Mouse (Mus musculus): Measurements from ENCODE around the gene Rab26.

Gene Rab26

DNA sequence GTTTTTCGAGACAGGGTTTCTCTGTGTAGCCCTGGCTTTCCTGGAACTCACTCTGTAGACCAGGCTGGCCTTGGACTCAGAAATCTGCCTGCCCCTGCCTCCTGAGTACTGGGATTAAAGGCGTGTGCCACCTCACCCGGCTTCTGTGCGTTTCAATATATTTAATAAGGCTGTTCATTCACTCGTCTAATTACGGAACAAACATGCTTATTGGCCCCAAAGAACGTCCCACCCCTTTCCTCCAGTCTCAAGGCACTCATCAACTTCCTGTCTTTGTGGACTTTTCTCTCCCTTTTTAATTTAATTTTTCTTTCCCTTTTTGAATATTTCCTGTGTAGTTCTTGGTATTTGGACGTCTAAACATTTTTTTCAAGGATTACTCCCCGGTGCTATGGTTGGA lies 14.4 kb upstream of the Rab26 start:
- peak; percentile 13 to 50 for DNase-seq (ENCODE audit: low read depth in 2 of 2, low spot score in 2 of 2)

DNA sequence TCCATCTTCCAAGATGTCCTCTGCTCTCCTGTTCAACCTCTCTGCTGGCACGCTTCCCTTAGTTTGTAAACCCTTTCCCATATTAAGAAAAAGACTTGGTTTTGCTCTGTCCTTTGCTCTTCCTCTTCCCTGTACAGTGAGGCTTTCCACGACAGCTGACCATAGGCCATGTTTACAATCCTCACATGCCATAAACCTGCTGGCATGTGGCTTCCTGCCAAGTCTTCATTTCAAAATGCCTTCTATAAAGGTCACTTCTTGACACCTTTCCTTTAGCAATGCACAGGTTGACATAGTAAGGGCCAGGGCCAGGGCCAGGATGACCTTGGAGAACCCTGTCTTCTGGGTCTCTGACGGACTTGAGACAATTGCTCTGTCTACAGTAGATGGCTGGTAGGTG lies 12.2 kb upstream of the Rab26 start:
- DNase-seq (ENCODE audit: low read depth in 2 of 2, low spot score in 2 of 2): no peak

DNA sequence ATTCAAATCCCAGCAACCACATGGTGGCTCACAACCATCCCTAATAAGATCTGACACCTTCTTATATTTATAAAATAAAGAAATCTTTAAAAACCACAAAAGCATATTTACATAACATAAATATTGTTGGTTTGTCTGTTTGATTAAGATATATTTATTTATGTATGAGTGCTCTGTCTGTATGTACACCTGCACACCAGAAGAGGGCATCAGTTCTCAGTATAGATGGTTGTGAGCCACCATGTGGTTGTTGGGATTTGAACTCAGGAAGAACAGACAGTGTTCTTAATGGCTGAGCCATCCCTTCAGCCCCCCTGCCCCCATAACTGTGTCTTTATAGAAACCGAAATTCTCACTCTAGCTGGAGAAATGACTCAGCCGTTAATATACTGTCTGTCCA lies 11.2 kb upstream of the Rab26 start:
- no peak for DNase-seq (ENCODE audit: low read depth in 2 of 2, low spot score in 2 of 2)

DNA sequence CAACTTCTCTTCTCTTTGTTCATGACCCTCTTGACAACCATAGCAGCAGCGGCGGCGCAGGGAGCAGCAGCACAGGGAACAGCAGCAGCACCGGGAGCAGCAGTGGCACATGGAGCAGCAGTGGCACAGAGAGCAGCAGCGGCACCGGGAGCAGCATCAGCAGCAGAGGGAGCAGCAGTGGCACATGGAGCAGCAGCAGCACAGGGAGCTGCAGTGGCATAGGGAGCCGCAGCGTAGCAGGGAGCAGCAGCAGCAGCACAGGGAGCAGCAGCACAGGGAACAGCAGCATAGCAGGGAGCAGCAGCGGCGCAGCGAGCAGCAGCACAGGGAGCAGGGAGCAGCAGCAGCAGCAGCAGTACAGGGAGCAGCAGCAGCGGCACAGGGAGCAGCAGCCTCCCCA lies 10.6 kb upstream of the Rab26 start:
- no peak for DNase-seq (ENCODE audit: low read depth in 2 of 2, low spot score in 2 of 2)

DNA sequence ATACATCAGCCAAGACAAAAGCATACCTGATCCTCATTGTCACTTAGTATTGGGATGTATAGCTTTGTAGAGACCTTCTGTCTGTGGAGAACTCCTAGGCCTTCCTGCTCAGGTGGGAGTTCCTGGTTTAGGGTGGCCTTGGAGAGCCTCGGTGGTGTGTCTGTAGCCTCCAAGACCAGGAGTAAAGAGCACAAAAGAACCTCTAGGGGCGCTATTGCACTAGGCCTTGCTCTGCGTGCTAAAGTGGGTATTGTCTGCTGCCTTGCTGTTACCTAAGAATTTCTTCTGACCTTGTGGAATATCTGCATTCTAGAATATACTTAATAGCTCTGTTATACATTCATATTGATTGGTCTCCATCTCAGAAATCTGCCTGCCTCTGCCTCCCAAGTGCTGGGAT lies 6.4 kb upstream of the Rab26 start:
- DNase-seq (ENCODE audit: low read depth in 2 of 2, low spot score in 2 of 2): peak; percentile 52 to 63

DNA sequence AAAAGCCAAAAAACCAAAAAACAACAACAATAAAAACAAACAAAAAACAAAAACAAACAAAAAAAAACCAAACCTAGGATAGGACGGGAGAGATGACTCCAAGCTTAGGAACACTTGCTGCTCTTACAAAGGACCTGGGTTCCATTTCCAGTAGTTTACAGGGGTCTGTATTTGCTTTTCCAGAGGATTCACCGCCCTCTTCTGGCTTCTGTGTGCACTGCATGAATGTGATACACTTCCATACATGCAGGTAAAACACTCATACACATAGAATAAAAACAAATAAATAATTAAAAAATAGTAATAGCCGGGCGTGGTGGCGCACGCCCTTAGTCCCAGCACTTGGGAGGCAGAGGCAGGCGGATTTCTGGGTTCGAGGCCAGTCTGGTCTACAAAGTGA lies 4.9 kb upstream of the Rab26 start:
- peak in 1 of 2 experiments; percentile 42 for DNase-seq (ENCODE audit: low read depth in 2 of 2, low spot score in 2 of 2)

DNA sequence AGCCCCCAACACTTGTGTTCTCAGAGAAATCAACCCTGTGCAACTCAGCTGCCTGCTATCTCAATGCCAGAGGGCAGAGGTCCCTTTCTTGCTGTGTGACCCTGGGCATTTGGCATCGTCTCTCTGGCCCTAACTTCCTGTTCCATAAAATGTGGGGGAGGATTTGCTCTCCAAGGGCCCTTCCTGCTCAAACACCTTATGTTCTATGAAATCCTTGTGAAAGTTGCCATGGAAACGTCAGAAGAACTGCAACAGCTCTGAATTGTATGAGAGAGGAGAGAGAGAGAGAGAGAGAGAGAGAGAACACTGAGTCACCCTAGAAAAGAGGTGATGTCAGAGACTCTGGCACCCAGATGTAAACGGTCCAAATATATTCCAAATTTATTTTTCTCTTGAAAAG lies 3.5 kb upstream of the Rab26 start:
- no peak for DNase-seq (ENCODE audit: low read depth in 2 of 2, low spot score in 2 of 2)

DNA sequence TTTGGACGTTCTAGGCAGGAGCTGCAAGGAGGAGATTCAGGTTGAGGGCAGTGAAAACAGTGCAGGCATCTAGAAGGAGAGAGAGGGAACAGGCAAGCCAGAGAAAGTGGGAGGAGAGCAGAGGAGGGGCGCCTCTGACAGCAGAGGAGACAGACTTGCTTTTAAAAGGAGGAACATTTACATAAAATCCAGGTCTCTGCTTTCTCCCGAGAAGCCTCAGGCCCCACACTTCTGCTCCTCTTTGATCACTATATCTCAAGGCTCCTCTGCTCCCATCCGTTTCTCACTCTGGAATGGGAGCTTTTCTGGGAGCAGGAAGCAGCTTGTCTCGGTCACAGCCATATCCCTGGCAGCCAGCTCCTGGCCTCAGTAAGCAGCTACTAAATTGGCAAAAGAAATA lies 1.3 kb upstream of the Rab26 start:
- no peak for DNase-seq (ENCODE audit: low read depth in 2 of 2, low spot score in 2 of 2)

DNA sequence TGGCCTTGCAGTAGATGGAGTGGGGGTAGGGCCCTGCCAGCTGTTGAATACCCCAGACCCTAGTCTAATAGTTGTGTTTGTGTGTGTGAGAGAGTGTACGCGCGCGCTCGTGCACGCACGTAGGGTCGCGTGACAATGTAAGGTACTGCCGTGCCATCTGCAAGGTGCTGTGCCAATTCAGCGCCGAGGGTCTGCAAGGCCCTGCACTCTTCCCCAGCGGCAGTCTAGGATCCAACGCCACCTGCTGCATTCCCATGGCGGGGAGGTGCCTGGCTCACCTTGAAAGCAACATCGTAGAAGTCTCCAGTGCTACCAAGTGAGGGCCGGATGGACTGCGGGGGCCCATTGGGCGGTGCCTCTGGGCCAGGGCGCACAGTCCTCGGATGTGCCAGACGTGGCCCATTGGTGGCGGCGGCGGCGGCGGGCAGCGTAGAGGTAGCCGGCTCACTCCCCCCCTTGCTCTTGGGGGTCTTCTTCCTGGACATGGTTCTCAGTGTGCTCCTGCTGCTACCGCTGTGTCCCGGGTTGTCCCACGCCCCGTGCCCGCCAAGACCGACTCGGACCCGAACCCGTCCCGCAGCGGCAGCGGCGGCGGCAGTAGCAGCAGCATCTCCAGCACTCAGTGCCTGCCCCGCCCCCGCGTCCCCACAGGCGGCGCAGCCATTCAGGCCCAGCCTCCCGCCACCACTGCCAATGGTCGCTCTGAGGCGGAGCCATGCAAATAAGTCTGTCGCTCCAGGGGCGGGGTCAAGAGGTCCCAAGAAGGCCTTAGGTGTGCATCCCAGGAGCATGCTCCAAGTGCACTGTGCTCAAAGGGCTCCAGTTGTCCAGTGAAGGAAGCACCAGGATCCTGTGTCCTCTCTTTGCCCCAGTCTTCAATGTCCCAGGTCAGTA lies 664 bp downstream of the Rab26 start:
- peak; percentile 41 to 53 for DNase-seq (ENCODE audit: low read depth in 2 of 2, low spot score in 2 of 2)

DNA sequence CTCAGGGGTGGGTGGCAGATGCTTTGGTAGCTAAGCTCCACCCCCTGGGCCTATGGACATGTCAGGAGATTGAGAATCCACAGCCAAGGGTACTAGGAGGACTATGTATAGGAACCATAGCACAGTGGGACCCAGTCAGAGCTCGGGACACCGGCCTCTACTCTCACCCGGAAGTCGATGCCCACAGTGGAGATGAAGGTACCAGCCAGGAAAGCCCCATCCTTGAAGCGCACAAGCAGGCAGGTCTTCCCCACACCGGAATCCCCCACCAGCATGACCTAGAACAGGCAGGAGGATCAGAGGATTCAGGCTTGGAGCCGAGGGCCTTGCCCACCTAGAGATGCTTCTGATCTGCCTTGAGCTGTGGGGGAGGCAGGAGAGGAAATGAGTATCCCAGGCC lies 2.0 kb downstream of the Rab26 start:
- DNase-seq (ENCODE audit: low read depth in 2 of 2, low spot score in 2 of 2): no peak

DNA sequence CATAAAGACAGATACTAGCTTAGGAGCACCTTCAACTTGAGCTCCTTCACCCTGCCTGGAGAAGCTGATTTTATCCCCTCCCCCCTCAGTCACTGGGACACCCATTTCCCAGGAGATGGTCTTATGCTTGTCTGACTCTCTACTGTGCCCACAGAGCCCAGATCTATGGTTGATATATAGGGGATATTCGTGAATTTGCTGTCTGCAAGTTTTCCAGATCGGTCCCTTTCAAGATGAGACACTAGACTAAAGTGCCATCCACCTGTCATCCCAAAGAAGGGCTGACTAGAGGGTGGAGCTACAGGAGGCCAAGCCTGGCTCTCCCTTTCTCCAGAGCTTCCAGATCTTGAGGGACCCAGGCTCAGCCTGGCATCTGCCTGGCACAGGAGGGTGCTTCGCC lies 2.9 kb downstream of the Rab26 start:
- DNase-seq (ENCODE audit: low read depth in 2 of 2, low spot score in 2 of 2): no peak

DNA sequence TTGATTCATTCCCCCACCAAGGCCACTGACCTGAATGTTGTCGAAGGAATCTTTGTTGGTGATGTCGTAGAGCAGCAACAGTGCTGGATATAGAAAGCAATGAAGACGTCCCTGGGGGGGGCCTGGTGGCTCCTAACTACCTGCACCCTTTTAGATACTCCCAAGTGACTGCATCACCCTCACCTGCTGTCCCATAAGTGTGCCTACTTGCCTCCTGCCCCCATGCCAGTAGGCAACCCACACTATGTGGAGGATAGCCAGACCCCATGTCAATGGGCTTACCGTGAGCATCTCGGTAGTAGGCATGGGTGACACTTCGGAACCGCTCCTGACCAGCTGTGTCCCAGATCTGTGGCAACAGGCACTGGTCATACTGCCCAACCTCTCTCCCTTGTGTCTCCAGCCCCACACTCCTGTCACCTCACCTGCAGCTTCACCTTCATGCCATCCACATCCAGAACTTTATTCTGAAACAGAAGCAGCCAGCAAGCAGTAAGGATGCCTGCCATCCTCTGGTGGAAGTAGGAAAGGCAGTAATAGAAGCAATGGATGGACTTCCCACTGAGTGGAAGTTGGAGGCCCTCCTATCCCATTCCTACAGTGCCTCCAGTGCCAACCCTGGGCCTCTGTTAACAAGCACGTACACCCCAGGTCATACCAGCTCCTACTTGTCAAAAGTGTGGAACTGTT lies 3.5 kb downstream of the Rab26 start:
- DNase-seq (ENCODE audit: low read depth in 2 of 2, low spot score in 2 of 2): no peak

DNA sequence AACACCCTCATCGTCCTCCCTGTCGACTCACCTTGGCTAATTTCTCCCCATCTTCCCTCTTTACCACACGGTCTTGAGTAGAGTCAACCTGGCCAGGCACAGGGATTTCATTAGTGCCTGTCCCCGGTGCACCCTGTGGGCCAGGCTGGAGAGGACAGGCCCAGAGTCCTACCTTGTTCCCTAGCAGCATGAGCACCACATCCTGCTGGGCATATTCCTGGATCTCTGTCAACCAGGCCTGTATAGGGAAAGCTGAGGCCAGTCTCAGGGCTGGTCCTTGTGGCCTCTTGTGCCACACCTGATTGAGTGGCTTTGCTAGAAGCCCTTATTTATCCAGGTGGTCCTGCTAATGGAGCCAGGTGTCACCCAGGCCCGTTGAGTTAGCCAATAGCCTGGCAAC lies 4.1 kb downstream of the Rab26 start:
- DNase-seq (ENCODE audit: low read depth in 2 of 2, low spot score in 2 of 2): no peak

DNA sequence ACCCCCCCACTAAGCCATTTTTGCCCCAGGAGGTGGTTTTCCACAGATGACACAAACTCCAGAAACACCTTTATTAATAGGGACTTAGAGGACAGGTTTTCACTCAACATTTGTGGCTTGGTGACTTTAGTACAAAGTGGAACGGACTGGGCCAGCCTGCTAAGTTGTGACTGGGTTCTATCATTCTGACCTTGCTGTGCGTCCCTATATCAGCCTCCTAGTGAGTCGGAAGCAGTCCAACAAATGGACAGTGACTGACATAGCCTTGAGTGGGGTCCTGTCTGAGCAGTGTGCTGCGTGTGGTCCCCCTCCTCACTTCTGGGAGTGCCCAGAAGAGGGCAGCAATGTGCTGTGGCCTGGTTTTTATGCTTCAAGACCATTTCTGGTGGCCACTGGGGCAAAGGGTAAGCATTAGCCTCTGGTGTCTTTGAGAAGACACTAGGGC lies 5.0 kb downstream of the Rab26 start:
- peak in 1 of 2 experiments; percentile 31 for DNase-seq (ENCODE audit: low read depth in 2 of 2, low spot score in 2 of 2)

DNA sequence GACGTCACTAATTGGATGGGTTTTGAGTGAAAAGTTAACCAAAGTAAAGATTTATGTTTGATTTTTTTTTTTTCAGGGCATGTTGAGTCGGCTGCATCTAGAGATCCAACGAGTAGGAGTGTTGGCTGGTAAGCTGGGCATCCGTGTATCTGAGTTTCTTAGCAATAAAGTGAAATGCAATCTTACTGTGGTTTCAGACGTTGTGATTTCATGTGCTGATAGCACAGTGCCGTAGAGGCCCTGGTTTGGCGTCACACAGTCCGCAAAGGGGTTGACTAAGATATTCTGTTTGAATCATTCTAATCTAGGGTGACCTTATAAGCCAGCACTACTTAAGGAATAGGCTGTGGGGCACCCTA lies 5.5 kb downstream of the Rab26 start:
- no peak for DNase-seq (ENCODE audit: low read depth in 2 of 2, low spot score in 2 of 2)

DNA sequence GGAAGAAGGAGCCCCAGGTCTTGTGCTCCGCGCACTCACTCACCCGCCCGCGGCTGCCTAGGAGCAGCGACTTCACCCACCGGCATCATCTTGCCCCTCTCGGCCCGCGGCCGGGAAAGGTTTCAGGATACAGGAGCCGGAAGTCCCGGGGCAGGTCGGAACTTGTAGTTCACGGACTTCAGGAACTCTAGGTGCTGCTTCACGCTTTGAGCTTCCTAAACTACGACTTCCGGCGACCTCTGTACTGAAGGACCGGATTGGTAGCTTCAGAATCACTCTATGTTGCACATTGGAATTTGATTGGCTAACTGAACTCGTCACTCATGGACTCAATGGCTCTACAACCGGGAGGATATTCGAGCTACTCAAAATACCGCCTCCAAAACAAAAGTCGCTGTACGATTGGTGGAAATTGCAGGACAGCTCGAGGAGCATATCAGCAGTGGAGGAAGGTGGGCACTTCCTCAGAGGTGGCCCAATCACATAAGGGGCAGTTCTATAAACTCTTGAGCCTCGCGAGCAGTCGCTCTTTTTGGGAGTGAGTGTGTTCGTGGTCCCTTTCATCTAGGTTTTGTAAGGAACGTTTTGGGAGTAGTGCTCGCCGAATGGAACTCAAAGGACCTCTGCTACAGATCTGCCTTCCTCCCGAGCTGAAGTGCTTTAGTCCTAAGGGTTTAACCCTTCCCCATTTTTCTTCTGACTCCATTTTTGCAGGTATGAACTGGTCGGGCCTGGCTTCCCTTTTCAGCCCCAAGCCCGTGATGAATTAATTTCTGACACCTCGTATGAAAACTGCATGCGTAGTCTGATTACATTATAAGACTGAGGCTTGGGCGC lies 6.1 kb downstream of the Rab26 start, which contains the start of gene Traf7:
TSS of gene Traf7 (minus strand) at position 216 of the 837 bp plus-strand sequence.
- peak; percentile 87 to 88 for DNase-seq (ENCODE audit: low read depth in 2 of 2, low spot score in 2 of 2)

DNA sequence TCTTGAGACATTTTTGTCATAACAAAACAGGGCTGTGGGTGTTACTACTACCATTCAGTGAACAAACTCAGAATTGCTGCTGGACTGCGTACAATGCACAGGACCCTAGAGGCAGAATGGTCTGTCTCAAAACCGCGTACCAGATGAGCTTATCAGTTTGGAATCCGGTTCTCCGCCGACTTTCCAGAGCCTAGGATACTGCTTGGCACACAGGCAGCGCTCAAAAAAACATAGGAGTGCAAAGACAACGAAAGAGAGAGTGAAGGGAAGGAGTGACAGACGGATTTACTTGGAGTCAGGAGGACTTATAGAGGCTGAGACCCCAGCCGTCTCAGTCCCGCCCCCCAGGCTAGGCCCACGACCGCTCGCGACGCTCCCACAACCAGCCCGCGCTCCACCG lies 6.7 kb downstream of the Rab26 start:
- no peak for DNase-seq (ENCODE audit: low read depth in 2 of 2, low spot score in 2 of 2)

DNA sequence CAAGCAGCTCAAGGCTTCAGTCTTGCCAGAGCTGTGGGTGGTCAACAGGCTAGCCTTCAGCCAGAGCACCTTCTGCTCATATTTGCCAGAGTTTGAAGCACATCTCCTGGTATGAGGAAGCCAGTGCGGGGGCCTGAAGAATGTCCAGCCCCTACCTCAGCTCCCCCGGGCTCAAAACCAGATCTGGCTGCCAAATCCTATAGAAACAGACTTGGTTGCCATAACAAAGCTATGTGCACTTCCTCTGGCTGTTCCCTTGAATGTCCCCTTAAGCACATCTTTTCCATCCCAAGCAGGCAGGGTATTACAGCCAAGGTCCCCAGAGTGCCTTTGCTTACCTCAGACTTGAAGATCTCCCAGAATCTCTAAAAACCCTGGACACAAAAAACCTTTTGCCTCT lies 9.3 kb downstream of the Rab26 start:
- DNase-seq (ENCODE audit: low read depth in 2 of 2, low spot score in 2 of 2): no peak

DNA sequence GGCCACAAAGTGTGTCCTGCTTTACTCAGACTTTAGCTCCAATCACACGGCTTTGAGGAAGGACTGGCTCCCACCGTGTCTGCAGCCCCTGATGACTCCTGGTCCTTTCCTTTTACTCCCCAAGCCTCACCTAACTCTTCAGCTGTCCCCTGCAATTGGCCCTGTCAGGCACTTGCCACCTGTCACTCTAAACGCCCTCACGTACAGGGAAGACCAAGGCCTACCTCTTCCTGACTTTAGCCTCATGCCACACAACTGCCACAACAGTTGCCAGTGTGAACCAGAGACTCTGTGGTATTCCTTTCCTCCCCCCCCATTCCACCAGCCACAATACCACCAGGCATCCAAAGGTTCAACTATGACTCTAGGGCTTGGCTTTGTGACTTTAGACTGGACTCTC lies 13.6 kb downstream of the Rab26 start:
- no peak for DNase-seq (ENCODE audit: low read depth in 2 of 2, low spot score in 2 of 2)

DNA sequence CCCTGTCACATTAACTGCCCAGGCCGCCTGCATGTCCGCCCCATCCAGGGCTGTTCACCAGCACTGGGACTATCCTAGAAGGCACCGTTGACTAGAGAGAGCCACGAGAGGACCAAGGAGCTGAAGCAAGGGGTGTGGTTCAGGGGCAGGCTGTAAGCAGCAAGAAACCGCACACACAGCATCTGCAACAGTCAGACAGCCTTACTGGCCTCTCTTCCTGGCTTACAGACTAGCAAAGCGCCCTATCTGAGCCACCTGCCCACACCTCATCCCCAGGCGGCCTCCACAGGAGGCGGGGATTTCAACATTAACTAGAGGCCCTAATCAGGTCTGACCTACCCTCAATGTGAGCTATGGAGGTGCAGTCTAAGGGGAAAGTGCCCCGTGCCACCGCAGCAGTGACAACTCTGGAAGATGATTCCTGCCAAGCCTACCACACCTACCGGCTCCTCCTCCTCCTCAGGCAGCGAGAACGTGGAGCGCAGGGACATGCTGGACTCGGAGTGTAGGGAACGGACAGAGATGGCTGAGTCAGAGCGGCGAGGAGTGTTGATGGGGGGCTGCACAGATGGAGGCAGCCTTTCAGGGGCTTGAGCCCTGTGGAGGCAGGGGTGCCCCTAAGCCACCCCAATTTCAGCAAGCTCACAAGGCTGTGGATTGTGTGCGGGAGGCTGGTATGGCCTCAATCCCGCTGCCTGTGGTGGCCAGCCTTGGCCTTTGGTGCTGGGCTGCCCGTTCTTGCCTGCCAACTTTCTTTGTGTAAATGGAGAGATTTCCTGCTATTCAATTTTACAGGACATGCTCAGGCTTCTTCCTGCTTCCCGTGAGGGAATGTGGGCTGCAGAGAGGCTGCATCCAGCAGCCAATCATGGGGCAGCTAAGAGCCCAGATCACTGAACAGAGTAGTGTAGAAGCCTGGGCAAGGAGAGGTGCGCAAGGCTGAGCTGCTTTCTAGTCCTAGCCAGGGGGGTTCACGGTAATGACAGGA lies 19.4 kb downstream of the Rab26 start:
- DNase-seq (ENCODE audit: low read depth in 2 of 2, low spot score in 2 of 2): no peak

Data from CD8-positive naive resting alpha-beta T cell, adult 2 months (primary cell).